Mouse (Mus musculus): ENCODE measurements around the gene Vav3. TPM values are rescaled to one million over a fixed set of nuclear protein-coding genes. Genes with fewer than 3 reads are reported as not detected.
A peak's percentile ranks its signal among the peaks of the same experiment; 100 is the strongest.

The Vav3 gene
- total RNA-seq, 2 experiments from 2014 or later: 5.7 to 9.1 TPM

GRCm38 (mm10) chr3:109360746-109361145 lies 20.3 kb downstream of the Vav3 start:
- no peak for TF ChIP-seq CTCF (IDR thresholded peaks at IDR 0.05)

GRCm38 (mm10) chr3:109361882-109362281 lies 21.4 kb downstream of the Vav3 start:
- no peak overlapping the region for H3K27ac ChIP-seq

More at GRCm38 (mm10) chr3:109360746-109361145, 20.3 kb downstream of the Vav3 start:
- no peak for DNase-seq (ENCODE audit: extremely low spot score in 1 of 2, low spot score in 2 of 2)
- intact Hi-C loops (cut with DNase I): no loop called here
- Histone ChIP-seq H3K27ac (no peak overlapping the region), H3K4me3 (no peak overlapping the region)

GRCm38 (mm10) chr3:109362310-109362709 lies 21.9 kb downstream of the Vav3 start:
- intact Hi-C loops (cut with DNase I): no loop called here
- no peak for TF ChIP-seq CTCF (IDR thresholded peaks at IDR 0.05)
- no peak overlapping the region for H3K27ac ChIP-seq
- no peak for DNase-seq (ENCODE audit: extremely low spot score in 1 of 2, low spot score in 2 of 2)
- H3K4me3 ChIP-seq: no peak overlapping the region

More at GRCm38 (mm10) chr3:109361882-109362281, 21.4 kb downstream of the Vav3 start:
- intact Hi-C loops (cut with DNase I): no loop called here
- no peak for DNase-seq (ENCODE audit: extremely low spot score in 1 of 2, low spot score in 2 of 2)
- TF ChIP-seq CTCF (IDR thresholded peaks at IDR 0.05): no peak
- no peak overlapping the region for H3K4me3 ChIP-seq

- no peak overlapping the region for H3K27ac ChIP-seq
- TF ChIP-seq CTCF (IDR thresholded peaks at IDR 0.05): no peak
- intact Hi-C loops (cut with DNase I): no loop called here
- H3K4me3 ChIP-seq: no peak overlapping the region
- no peak for DNase-seq (ENCODE audit: extremely low spot score in 1 of 2, low spot score in 2 of 2)
These were observed 23.1 kb downstream of the Vav3 start for GRCm38 (mm10) chr3:109363522-109363921.

GRCm38 (mm10) chr3:109365875-109366274 lies 25.4 kb downstream of the Vav3 start:
- intact Hi-C loops (cut with DNase I): no loop called here
- no peak for TF ChIP-seq CTCF (IDR thresholded peaks at IDR 0.05)
- no peak for DNase-seq (ENCODE audit: extremely low spot score in 1 of 2, low spot score in 2 of 2)
- no peak overlapping the region for H3K27ac ChIP-seq
- H3K4me3 ChIP-seq: no peak overlapping the region

GRCm38 (mm10) chr3:109366411-109366851 lies 26.0 kb downstream of the Vav3 start:
- no peak for TF ChIP-seq CTCF (IDR thresholded peaks at IDR 0.05)
- DNase-seq (ENCODE audit: extremely low spot score in 1 of 2, low spot score in 2 of 2): no peak
- intact Hi-C loops (cut with DNase I): no loop called here
- no peak overlapping the region for H3K27ac ChIP-seq
- H3K4me3 ChIP-seq: no peak overlapping the region

GRCm38 (mm10) chr3:109368383-109369289 lies 28.2 kb downstream of the Vav3 start:
- no peak for TF ChIP-seq CTCF (IDR thresholded peaks at IDR 0.05)
- no peak overlapping the region for H3K27ac ChIP-seq
- intact Hi-C loops (cut with DNase I): no loop called here
- DNase-seq (ENCODE audit: extremely low spot score in 1 of 2, low spot score in 2 of 2): peak in 1 of 2 experiments; percentile 17
- no peak overlapping the region for H3K4me3 ChIP-seq

- TF ChIP-seq CTCF (IDR thresholded peaks at IDR 0.05): no peak
- DNase-seq (ENCODE audit: extremely low spot score in 1 of 2, low spot score in 2 of 2): no peak
- intact Hi-C loops (cut with DNase I): no loop called here
- no peak overlapping the region for H3K4me3 ChIP-seq
- no peak overlapping the region for H3K27ac ChIP-seq
These were observed 31.1 kb downstream of the Vav3 start for GRCm38 (mm10) chr3:109371576-109371975.

GRCm38 (mm10) chr3:109372678-109373077 lies 32.2 kb downstream of the Vav3 start:
- TF ChIP-seq CTCF (IDR thresholded peaks at IDR 0.05): no peak
- no peak for DNase-seq (ENCODE audit: extremely low spot score in 1 of 2, low spot score in 2 of 2)
- Histone ChIP-seq H3K4me3 (no peak overlapping the region), H3K27ac (no peak overlapping the region)
- intact Hi-C loops (cut with DNase I): no loop called here

- no peak overlapping the region for H3K27ac ChIP-seq
- no peak overlapping the region for H3K4me3 ChIP-seq
- TF ChIP-seq CTCF (IDR thresholded peaks at IDR 0.05): no peak
- DNase-seq (ENCODE audit: extremely low spot score in 1 of 2, low spot score in 2 of 2): no peak
- intact Hi-C loops (cut with DNase I): no loop called here
These were observed 37.8 kb downstream of the Vav3 start for GRCm38 (mm10) chr3:109378278-109378677.

GRCm38 (mm10) chr3:109378684-109379083 lies 38.2 kb downstream of the Vav3 start:
- Histone ChIP-seq H3K27ac (no peak overlapping the region), H3K4me3 (no peak overlapping the region)
- intact Hi-C loops (cut with DNase I): no loop called here
- TF ChIP-seq CTCF (IDR thresholded peaks at IDR 0.05): no peak
- no peak for DNase-seq (ENCODE audit: extremely low spot score in 1 of 2, low spot score in 2 of 2)

- Histone ChIP-seq H3K4me3 (no peak overlapping the region), H3K27ac (no peak overlapping the region)
- no peak for TF ChIP-seq CTCF (IDR thresholded peaks at IDR 0.05)
- intact Hi-C loops (cut with DNase I): no loop called here
- DNase-seq (ENCODE audit: extremely low spot score in 1 of 2, low spot score in 2 of 2): no peak
These were observed 48.3 kb downstream of the Vav3 start for GRCm38 (mm10) chr3:109388730-109389129.

GRCm38 (mm10) chr3:109401527-109401926 lies 61.1 kb downstream of the Vav3 start:
- no peak for TF ChIP-seq CTCF (IDR thresholded peaks at IDR 0.05)
- Histone ChIP-seq H3K27ac (no peak overlapping the region), H3K4me3 (no peak overlapping the region)
- DNase-seq (ENCODE audit: extremely low spot score in 1 of 2, low spot score in 2 of 2): no peak
- intact Hi-C loops (cut with DNase I): no loop called here

Measured in left cerebral cortex, adult 2 months (tissue).